Mouse (Mus musculus): Measurements from ENCODE around the gene Usp50. TPM values are rescaled to one million over a fixed set of nuclear protein-coding genes. Genes with fewer than 3 reads are reported as not detected.

Usp50 gene
- polyA plus RNA-seq, 1 experiment, result 0.23 TPM

DNA sequence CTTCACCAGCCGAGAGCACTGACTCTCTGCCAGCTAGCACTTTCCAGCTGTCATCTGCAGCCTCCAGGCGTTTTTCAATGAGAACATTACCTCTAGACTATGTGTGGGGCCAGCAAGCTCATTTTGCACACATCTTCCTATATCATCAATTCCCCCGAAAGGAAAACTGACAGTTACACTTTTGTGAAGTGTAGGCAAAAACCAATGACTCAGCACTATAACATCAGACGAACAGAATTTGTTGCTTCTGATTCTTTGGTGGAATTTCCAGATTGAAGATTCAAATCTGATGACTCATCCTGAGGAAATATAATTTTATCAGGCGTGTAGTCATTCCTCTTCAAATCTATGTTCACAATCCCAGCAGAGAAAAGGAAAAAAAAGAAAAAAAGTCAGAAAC lies 9.3 kb upstream of the Usp50 start:
- WGBS, result 81% methylated on average over 5 of the region's 5 CpGs
- no peak for DNase-seq (ENCODE audit: low read depth in 1 of 2, low spot score in 2 of 2)
- no peak overlapping the region for H3K4me3 ChIP-seq (ENCODE audit: extremely low read depth, insufficient read depth, insufficient read length)
- no peak overlapping the region for H3K27ac ChIP-seq (ENCODE audit: insufficient read depth, low read length)
- peaks cover 28% of the 10 kb centered on the region for H3K36me3 ChIP-seq (ENCODE audit: control insufficient read depth, insufficient read depth, low read length)
- H3K4me1 ChIP-seq (ENCODE audit: control insufficient read depth, insufficient read depth, insufficient read length), result no peaks in the 10 kb centered on the region
- TF ChIP-seq CTCF (IDR thresholded peaks at IDR 0.05; ENCODE audit: extremely low read depth, insufficient read depth, insufficient read length, insufficient replicate concordance) (no peak), POLR2A (IDR thresholded peaks at IDR 0.05; ENCODE audit: low read depth, low read length) (no peak)
- no peaks in the 10 kb centered on the region for H3K27me3 ChIP-seq (ENCODE audit: control insufficient read depth, insufficient read depth, low read length)

DNA sequence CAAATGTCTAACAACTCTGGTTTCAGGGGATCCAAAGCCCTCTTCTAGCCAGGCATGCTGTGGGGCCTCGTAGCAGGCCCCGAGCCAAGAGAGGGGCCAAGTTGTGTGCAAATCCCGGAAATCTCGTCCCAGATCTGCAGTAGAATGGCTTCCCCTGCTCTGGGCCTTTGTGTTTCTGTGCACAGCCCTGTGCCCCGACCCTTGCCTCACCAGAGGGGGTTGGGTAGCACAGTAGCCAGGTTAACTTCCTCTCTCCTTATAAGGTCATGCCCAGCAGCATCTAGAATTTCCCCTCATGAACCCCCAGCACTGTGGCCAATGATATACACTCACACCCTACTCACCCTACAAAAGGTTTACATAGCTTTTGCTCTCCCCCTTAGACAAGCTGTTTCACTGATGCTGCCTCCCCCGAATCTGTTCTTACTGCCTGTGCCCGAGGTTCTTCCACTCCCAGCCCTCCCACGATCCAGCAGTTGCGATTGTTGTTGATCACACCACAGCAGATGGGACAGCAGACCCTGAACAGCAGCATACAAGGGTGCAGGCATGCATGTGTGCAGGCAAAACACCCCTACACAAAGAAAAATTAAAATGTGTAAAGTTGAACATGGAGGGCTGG lies 4.6 kb upstream of the Usp50 start:
- DNase-seq (ENCODE audit: low read depth in 1 of 2, low spot score in 2 of 2), result no peak
- Histone ChIP-seq H3K27ac (ENCODE audit: insufficient read depth, low read length) (no peak overlapping the region), H3K27me3 (ENCODE audit: control insufficient read depth, insufficient read depth, low read length) (no peaks in the 10 kb centered on the region), H3K4me1 (ENCODE audit: control insufficient read depth, insufficient read depth, insufficient read length) (no peaks in the 10 kb centered on the region), H3K36me3 (ENCODE audit: control insufficient read depth, insufficient read depth, low read length) (peaks cover 10% of the 10 kb centered on the region), H3K4me3 (ENCODE audit: extremely low read depth, insufficient read depth, insufficient read length) (no peak overlapping the region)
- 34% methylated on average over 9 of the region's 9 CpGs for WGBS
- no peak for TF ChIP-seq POLR2A (IDR thresholded peaks at IDR 0.05; ENCODE audit: low read depth, low read length)
- no peak for TF ChIP-seq CTCF (IDR thresholded peaks at IDR 0.05; ENCODE audit: extremely low read depth, insufficient read depth, insufficient read length, insufficient replicate concordance)

DNA sequence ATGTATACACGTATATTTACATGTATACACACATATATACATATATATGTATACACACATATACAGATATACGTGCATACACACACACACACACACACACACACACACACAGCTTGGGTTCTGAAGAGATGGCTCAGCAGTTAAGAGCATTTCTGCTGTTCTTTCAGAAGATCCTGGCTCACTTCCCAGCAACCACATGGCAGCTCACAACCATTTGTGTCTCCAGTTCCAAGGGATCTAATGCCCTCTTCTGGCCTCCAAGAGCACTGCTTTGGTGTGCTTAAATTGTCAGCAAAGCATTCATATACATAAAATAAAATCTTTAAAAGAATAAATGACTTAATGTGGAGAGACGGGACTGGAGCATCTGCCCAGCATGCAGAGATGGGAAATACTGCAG lies 837 bp downstream of the Usp50 start:
- no peaks in the 10 kb centered on the region for H3K36me3 ChIP-seq (ENCODE audit: control insufficient read depth, insufficient read depth, low read length)
- no peak for DNase-seq (ENCODE audit: low read depth in 1 of 2, low spot score in 2 of 2)
- 80% methylated on average over 3 of the region's 3 CpGs for WGBS
- H3K4me3 ChIP-seq (ENCODE audit: extremely low read depth, insufficient read depth, insufficient read length), result no peak overlapping the region
- no peaks in the 10 kb centered on the region for H3K4me1 ChIP-seq (ENCODE audit: control insufficient read depth, insufficient read depth, insufficient read length)
- TF ChIP-seq POLR2A (IDR thresholded peaks at IDR 0.05; ENCODE audit: low read depth, low read length) (no peak), CTCF (IDR thresholded peaks at IDR 0.05; ENCODE audit: extremely low read depth, insufficient read depth, insufficient read length, insufficient replicate concordance) (no peak)
- no peaks in the 10 kb centered on the region for H3K27me3 ChIP-seq (ENCODE audit: control insufficient read depth, insufficient read depth, low read length)
- H3K27ac ChIP-seq (ENCODE audit: insufficient read depth, low read length), result no peak overlapping the region

DNA sequence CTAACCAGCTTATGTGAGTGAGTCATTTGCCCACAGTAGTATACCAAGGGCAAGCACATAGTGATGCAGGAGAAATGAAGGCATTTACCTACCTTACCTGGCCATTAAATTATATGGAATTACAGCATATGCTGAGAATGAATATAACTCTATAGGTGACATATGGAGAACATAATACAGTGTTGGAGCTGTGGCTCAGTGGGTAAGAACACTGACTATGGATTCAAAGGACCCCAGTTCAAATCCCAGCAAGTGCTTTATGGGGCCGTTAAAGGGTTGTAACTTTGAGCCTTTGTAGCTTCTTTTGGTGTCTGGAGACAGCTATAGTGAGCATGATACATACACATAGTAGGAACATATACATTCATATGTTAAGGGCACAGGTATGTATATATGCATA lies 1.8 kb downstream of the Usp50 start:
- no peak overlapping the region for H3K27ac ChIP-seq (ENCODE audit: insufficient read depth, low read length)
- no peaks in the 10 kb centered on the region for H3K4me1 ChIP-seq (ENCODE audit: control insufficient read depth, insufficient read depth, insufficient read length)
- H3K27me3 ChIP-seq (ENCODE audit: control insufficient read depth, insufficient read depth, low read length), result no peaks in the 10 kb centered on the region
- TF ChIP-seq POLR2A (IDR thresholded peaks at IDR 0.05; ENCODE audit: low read depth, low read length) (no peak), CTCF (IDR thresholded peaks at IDR 0.05; ENCODE audit: extremely low read depth, insufficient read depth, insufficient read length, insufficient replicate concordance) (no peak)
- no peaks in the 10 kb centered on the region for H3K36me3 ChIP-seq (ENCODE audit: control insufficient read depth, insufficient read depth, low read length)
- H3K4me3 ChIP-seq (ENCODE audit: extremely low read depth, insufficient read depth, insufficient read length), result no peak overlapping the region
- DNase-seq (ENCODE audit: low read depth in 1 of 2, low spot score in 2 of 2), result no peak
- 95% methylated on average over 1 of the region's 1 CpGs for WGBS

DNA sequence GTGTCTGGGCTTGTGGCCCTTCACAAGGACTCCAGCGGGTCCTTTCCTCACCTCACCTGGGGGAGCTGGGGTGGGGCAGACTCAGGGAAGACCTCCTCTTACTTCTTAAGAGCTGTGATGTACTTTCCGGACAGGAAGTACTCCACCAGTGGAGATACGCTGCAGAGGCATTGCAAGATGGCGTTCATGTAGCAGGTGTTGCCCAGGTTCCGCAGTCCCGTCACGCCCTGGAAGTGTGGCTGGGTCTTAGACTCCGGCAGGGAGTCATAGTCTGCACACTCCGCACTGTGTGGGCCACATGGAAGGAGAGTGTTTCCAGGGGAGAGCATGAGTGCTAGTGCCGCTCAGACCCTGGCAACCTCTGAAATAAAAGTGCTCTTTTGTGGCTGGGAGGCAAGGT lies 3.0 kb downstream of the Usp50 start:
- WGBS, result 91% methylated on average over 10 of the region's 10 CpGs
- no peaks in the 10 kb centered on the region for H3K27me3 ChIP-seq (ENCODE audit: control insufficient read depth, insufficient read depth, low read length)
- DNase-seq (ENCODE audit: low read depth in 1 of 2, low spot score in 2 of 2), result no peak
- no peaks in the 10 kb centered on the region for H3K36me3 ChIP-seq (ENCODE audit: control insufficient read depth, insufficient read depth, low read length)
- H3K4me3 ChIP-seq (ENCODE audit: extremely low read depth, insufficient read depth, insufficient read length), result no peak overlapping the region
- no peak overlapping the region for H3K27ac ChIP-seq (ENCODE audit: insufficient read depth, low read length)
- no peaks in the 10 kb centered on the region for H3K4me1 ChIP-seq (ENCODE audit: control insufficient read depth, insufficient read depth, insufficient read length)
- TF ChIP-seq CTCF (IDR thresholded peaks at IDR 0.05; ENCODE audit: extremely low read depth, insufficient read depth, insufficient read length, insufficient replicate concordance), result no peak
- no peak for TF ChIP-seq POLR2A (IDR thresholded peaks at IDR 0.05; ENCODE audit: low read depth, low read length)

DNA sequence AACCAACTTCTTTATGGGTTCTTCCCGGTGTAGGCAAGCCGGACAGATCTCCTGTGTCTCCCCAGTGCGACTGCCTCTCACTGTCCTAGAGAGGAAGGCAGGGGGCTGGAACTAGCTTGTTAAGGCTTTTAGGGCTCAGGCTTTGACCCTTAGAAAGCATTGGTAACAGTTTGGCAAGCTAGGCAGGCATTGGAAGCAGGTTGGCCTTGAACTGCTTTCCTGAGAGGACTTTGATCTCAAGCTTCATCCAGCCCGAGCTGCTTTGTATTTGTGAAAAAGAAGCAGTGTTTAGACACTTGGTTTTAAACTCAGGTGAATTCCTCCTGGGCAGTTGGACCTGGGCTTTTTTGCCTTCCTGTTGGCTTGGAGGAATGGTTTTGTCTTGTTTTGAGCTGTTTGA lies 4.5 kb downstream of the Usp50 start:
- Histone ChIP-seq H3K4me3 (ENCODE audit: extremely low read depth, insufficient read depth, insufficient read length) (no peak overlapping the region), H3K27ac (ENCODE audit: insufficient read depth, low read length) (no peak overlapping the region), H3K4me1 (ENCODE audit: control insufficient read depth, insufficient read depth, insufficient read length) (no peaks in the 10 kb centered on the region), H3K27me3 (ENCODE audit: control insufficient read depth, insufficient read depth, low read length) (no peaks in the 10 kb centered on the region), H3K36me3 (ENCODE audit: control insufficient read depth, insufficient read depth, low read length) (no peaks in the 10 kb centered on the region)
- WGBS, result 93% methylated on average over 4 of the region's 4 CpGs
- no peak for TF ChIP-seq POLR2A (IDR thresholded peaks at IDR 0.05; ENCODE audit: low read depth, low read length)
- TF ChIP-seq CTCF (IDR thresholded peaks at IDR 0.05; ENCODE audit: extremely low read depth, insufficient read depth, insufficient read length, insufficient replicate concordance), result no peak
- no peak for DNase-seq (ENCODE audit: low read depth in 1 of 2, low spot score in 2 of 2)

DNA sequence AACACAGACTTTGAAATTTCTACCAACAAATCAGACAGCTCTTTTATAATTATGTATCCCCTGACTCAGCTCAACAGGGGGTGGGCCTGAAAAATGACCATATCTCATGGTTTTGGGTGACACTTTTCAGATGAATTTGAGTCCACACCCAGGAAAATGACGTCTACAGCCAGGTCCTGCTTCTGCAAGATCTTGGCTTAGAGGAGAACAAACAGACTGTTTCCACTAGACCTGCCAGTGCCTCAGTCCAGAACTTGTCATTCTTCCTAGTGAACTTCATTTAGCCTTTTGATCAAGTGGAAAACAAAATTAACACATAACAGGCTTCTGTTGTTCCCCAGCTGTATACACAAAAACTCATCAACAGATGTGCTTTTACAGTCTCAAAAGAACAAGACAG lies 6.9 kb downstream of the Usp50 start:
- no peak for DNase-seq (ENCODE audit: low read depth in 1 of 2, low spot score in 2 of 2)
- no peaks in the 10 kb centered on the region for H3K4me1 ChIP-seq (ENCODE audit: control insufficient read depth, insufficient read depth, insufficient read length)
- no peaks in the 10 kb centered on the region for H3K36me3 ChIP-seq (ENCODE audit: control insufficient read depth, insufficient read depth, low read length)
- no peak overlapping the region for H3K4me3 ChIP-seq (ENCODE audit: extremely low read depth, insufficient read depth, insufficient read length)
- WGBS, result 55% methylated on average over 1 of the region's 1 CpGs
- TF ChIP-seq CTCF (IDR thresholded peaks at IDR 0.05; ENCODE audit: extremely low read depth, insufficient read depth, insufficient read length, insufficient replicate concordance) (no peak), POLR2A (IDR thresholded peaks at IDR 0.05; ENCODE audit: low read depth, low read length) (no peak)
- H3K27ac ChIP-seq (ENCODE audit: insufficient read depth, low read length), result no peak overlapping the region
- no peaks in the 10 kb centered on the region for H3K27me3 ChIP-seq (ENCODE audit: control insufficient read depth, insufficient read depth, low read length)

All from spleen, adult 2 months (tissue).